Mouse (Mus musculus) heart, postnatal 0 days (tissue): Measurements from ENCODE around the gene Tbx6.

Experiments used
- CTCF ChIP-seq: IDR thresholded peaks from 2 replicates; pipeline ENCODE4 v1.5.1; 2016; ENCODE audit warnings: antibody characterized with exemption, control low read depth, low read depth
- EP300 ChIP-seq: IDR thresholded peaks from 2 replicates; pipeline ENCODE4 v1.6.1; 2016; ENCODE audit warnings: antibody characterized with exemption, low read depth

- TF ChIP-seq CTCF (no peak), EP300 (no peak)
These were observed 34.5 kb upstream of the Tbx6 start for GRCm38 (mm10) chr7:126746798-126747197.
